Mouse (Mus musculus) embryonic fibroblast, embryonic 13.5 days (primary cell): ENCODE measurements at regions not wholly inside any gene's neighbourhood (a gene's known extent, or its start where the extent isn't known, plus 50 kb on each side); places are given as distances from the start of the nearest gene placed in this dataset.

Experiments
- H3K27ac ChIP-seq: 2 replicates; pipeline ENCODE4 v1.5.1; 2012; ENCODE audit warnings: low read length, control low read depth, inconsistent platforms; ENCODE audit not compliant: insufficient read depth
- H3K4me1 ChIP-seq: 2 replicates; pipeline ENCODE4 v1.6.1; 2011; ENCODE audit warnings: low read length; ENCODE audit not compliant: control insufficient read depth, insufficient read depth
- H3K4me3 ChIP-seq: 2 replicates; pipeline ENCODE4 v1.5.1; 2011; ENCODE audit warnings: mild to moderate bottlenecking, control low read depth, low read length; ENCODE audit not compliant: insufficient read depth
- CTCF ChIP-seq: IDR thresholded peaks from 2 replicates; pipeline ENCODE4 v1.5.1; 2011; ENCODE audit warnings: mild to moderate bottlenecking, control low read depth, low read length, moderate library complexity, borderline replicate concordance; ENCODE audit not compliant: insufficient read depth
- POLR2A ChIP-seq: IDR thresholded peaks from 2 replicates; pipeline ENCODE4 v1.6.1; 2011; ENCODE audit warnings: low read depth, mild to moderate bottlenecking, control low read depth, low read length, moderate library complexity

DNA sequence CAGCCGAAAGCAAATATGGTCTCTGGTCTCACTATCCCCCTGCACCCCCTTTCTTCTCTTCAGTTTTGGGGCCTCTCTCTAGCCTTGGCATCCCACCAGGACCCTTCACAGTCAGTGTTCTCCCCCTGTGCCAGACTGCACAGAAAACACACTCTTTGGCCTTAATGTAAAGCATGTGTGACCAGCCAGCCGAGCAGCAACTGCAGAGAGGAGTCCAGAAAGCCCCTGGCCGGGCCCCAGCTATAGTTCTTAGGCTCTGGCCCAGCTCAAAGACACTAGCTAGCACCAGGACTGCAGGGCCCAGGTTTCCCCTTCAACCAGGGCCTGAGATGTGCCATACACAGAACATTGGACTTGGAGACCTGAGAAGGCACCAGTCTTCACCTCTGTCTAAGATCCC, 299.3 kb upstream of the Rtl1 start:
- Histone ChIP-seq H3K4me3 (no peak overlapping the region), H3K4me1 (no peaks in the 10 kb centered on the region), H3K27ac (no peak overlapping the region)
- TF ChIP-seq CTCF: no peak
- no peak for TF ChIP-seq POLR2A

DNA sequence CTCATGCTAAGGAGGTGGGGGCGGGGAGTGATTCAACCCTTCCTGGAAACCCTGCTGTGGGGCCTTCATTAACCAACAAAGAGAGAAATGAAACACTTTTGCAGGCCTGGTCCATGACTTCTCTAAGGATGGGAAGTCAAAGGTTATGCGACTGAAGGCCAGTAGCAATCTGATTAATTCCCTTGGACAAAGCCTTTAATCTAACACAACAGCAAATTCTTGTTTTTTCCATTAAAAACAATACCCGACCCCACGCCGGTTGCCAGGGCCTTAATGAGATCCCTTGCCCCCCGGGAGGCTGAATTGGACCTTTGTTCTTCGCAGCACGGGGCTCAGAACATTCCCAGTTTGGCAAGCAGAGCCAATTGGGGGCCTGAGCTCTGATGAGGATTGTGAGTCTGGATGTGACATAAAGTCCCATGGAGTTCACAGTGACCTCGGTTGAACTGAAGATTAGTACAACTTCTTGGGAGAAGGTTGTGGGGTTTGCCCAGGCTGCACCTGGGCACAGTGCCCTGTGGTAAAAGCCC, 310.9 kb upstream of the Rtl1 start:
- no peak overlapping the region for H3K27ac ChIP-seq
- H3K4me1 ChIP-seq: no peaks in the 10 kb centered on the region
- H3K4me3 ChIP-seq: no peak overlapping the region
- no peak for TF ChIP-seq POLR2A
- TF ChIP-seq CTCF: no peak

DNA sequence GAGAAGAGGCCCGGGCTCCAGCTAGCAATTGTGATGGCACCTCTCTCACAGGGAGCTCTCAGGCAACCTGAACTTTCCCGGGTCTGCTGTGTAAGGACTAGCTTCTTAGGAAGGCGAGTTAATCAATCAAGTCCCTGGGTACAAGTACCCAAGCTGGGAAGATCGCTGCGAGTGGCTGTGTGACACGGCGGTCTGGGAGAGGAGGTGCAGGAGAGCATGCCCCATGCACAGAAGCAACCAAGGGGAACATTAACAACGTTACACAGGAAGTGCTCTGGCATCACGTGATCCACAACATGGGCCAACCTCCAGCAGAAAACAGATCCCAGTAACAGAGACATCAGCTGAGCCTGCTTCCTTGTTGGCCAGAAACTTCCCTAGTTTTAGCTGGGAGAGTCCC, 311.4 kb upstream of the Rtl1 start:
- TF ChIP-seq POLR2A (no peak), CTCF (no peak)
- Histone ChIP-seq H3K4me1 (no peaks in the 10 kb centered on the region), H3K27ac (no peak overlapping the region), H3K4me3 (no peak overlapping the region)

DNA sequence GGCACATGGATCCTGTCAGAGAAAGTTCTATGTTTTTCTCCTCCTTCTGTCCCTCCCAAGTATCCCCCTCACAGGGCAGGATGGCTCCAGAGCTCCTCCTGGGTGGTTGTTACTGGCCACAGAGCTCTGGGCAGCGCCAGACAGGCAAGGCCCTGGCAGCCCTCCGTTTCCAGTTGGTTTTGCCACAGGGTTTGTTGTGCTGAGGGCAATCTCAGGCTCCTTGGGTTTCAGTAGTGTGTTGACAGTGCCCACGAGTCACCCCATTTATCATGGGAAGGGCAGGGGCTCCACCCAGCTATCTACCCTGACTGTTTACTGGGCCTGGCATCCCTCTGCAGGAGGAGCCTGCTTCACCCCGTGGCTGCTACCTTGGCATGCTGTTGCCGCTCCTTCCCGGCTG, 317.6 kb upstream of the Rtl1 start:
- no peak overlapping the region for H3K27ac ChIP-seq
- no peak for TF ChIP-seq CTCF
- TF ChIP-seq POLR2A: no peak
- no peak overlapping the region for H3K4me3 ChIP-seq
- H3K4me1 ChIP-seq: no peaks in the 10 kb centered on the region

DNA sequence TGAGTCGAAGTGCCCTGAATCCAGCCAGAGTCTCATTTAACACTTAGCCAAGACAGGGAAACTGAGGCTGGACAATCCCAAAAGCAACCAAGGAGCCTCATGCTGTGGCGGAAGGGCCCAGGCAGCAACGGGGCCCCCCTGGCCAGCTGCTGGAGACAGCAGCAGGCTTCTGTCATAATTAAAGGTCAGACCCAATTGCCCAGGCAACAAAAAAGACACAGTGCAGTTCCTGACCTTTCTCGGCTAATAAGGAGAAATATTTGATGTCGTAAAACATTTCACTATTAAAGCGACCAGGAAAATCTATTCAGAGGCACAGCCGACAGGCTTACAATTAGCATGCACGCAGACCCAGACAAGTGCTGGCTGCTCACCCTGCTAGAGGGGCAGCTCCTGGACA, 318.8 kb upstream of the Rtl1 start:
- H3K4me3 ChIP-seq: no peak overlapping the region
- no peaks in the 10 kb centered on the region for H3K4me1 ChIP-seq
- no peak for TF ChIP-seq CTCF
- TF ChIP-seq POLR2A: no peak
- H3K27ac ChIP-seq: no peak overlapping the region

DNA sequence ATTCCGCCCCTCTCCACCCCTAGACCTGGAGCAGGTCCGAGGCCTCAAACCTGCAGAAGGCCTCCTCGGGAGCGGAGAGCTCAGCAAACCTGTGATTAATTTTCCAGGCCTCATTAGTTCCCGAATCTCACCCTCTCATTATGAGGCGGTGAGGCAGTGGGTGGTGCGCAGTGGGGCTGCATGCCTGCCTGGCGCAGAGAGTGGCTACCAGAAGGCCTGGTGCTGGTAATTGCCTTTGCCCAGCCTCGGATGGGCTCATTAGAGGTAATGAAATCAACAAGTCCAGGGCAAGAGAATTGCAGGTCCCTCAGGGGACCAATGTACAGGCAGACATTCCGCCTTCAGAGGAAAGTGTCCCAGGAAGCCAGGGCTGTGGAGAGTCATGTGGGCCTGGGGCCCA, 322.0 kb upstream of the Rtl1 start:
- no peak overlapping the region for H3K27ac ChIP-seq
- no peak for TF ChIP-seq CTCF
- no peak for TF ChIP-seq POLR2A
- no peak overlapping the region for H3K4me3 ChIP-seq
- H3K4me1 ChIP-seq: no peaks in the 10 kb centered on the region

DNA sequence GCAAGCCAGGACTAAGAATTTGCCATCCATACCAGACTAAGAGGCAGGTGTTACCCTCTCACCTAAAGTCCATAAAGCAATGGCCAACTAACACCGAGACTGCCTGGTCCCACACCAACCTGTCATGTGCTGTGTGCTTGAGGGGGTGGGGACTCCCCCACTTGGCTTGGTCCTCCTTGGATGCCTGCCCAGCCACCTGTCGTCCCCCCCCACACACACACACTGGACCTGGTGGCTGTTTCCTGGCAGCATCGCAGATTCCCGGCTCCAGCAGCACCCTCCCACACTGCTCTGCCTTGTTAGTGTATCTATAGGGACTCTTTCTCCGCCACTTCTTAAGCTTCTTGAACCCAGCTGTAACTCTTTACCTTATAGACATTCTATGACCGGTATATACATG, 325.7 kb upstream of the Rtl1 start:
- Histone ChIP-seq H3K4me3 (no peak overlapping the region), H3K4me1 (no peaks in the 10 kb centered on the region), H3K27ac (no peak overlapping the region)
- TF ChIP-seq CTCF (no peak), POLR2A (no peak)

DNA sequence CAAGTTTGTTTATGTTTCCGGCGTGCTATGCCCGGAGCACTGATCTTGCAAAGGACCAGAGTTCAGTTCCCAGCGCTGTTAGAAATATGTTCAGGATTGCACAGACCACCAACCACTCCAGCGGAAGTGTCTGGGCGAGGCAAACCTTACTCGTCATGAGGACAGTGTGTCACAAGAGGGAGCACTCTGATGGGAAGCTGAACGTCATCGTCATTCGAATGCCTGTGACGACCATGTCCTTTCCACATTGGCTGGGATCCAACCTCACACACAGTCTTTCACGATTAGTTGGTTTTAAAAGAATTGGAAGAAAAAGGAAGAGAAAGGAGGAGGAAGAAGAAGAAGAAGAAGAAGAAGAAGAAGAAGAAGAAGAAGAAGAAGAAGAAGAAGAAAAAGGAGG, 326.5 kb upstream of the Rtl1 start:
- no peak overlapping the region for H3K4me3 ChIP-seq
- no peaks in the 10 kb centered on the region for H3K4me1 ChIP-seq
- TF ChIP-seq CTCF: 0 out of 2 replicates have a peak, but pooled peaks have one; percentile 16
- TF ChIP-seq POLR2A: no peak
- no peak overlapping the region for H3K27ac ChIP-seq

DNA sequence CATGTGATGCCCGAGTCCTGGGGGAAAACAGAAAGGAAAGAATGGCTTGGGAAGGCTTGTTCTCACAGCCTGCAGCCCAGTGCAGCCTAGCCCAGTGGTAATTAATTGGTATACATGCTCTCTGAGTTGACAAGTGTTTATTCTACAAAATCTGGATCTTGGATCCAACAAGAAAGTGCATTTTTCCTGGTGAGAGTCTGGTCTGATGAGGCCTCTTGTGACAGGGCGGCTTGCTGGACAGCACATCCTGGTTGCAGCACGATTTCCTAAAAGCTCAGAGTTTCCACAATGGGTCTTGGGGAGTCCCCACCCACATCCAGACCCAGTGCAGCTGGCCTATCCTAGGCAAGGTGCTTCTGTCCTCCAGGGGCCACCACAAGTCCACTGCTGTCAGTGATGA, 332.7 kb upstream of the Dio3 start:
- H3K27ac ChIP-seq: no peak overlapping the region
- H3K4me3 ChIP-seq: no peak overlapping the region
- TF ChIP-seq POLR2A: no peak
- no peak for TF ChIP-seq CTCF
- H3K4me1 ChIP-seq: no peaks in the 10 kb centered on the region

DNA sequence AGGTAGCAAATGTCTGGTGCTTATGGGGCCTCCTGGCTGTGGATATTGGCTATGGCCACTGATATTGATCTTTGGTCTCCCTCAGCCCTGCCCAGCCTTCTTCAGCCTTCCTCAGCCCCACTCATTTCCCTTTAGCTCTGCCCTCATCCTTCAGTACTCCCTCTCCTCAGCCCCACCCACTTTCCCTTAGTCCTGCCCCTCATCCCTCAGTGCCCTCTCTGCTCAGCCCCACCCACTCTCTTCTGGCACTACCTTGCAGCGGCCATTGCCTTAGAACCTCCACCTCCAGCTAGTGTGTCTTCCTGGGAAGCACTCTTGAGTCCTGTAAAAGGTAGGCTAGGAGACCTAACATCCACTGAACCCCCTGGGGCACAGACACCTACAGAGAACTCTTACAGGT, 331.9 kb upstream of the Dio3 start:
- TF ChIP-seq POLR2A (no peak), CTCF (no peak)
- Histone ChIP-seq H3K4me1 (no peaks in the 10 kb centered on the region), H3K4me3 (no peak overlapping the region), H3K27ac (no peak overlapping the region)
